Mouse (Mus musculus): ENCODE measurements around the gene Nme1. TPM values are rescaled to one million over a fixed set of nuclear protein-coding genes. Genes with fewer than 3 reads are reported as not detected.

Nme1 gene
- polyA plus RNA-seq, 1 experiment from 2014 or later: 383 TPM

GRCm38 (mm10) chr11:93987026-93987425, 18.7 kb upstream of the Nme1 start:
- WGBS: 92% methylated on average over 4 of the region's 4 CpGs
- H3K27me3 ChIP-seq: no peaks in the 10 kb centered on the region
- H3K9ac ChIP-seq (replicated peaks): no peak overlapping the region
- no peak for ATAC-seq
- H3K9me3 ChIP-seq: no peaks in the 10 kb centered on the region
- no peak overlapping the region for H3K27ac ChIP-seq
- H3K4me1 ChIP-seq (replicated peaks): no peaks in the 10 kb centered on the region
- H3K4me3 ChIP-seq (replicated peaks): no peak overlapping the region
- no peaks in the 10 kb centered on the region for H3K36me3 ChIP-seq
- no peak overlapping the region for H3K4me2 ChIP-seq (replicated peaks)

GRCm38 (mm10) chr11:93986298-93986697, 18.0 kb upstream of the Nme1 start:
- Histone ChIP-seq H3K9me3 (no peaks in the 10 kb centered on the region), H3K9ac (replicated peaks) (no peak overlapping the region), H3K4me1 (replicated peaks) (no peaks in the 10 kb centered on the region), H3K36me3 (no peaks in the 10 kb centered on the region), H3K4me3 (replicated peaks) (no peak overlapping the region), H3K27ac (no peak overlapping the region), H3K27me3 (no peaks in the 10 kb centered on the region), H3K4me2 (replicated peaks) (no peak overlapping the region)
- no peak for ATAC-seq

- WGBS: 84% methylated on average over 5 of the region's 5 CpGs
- Histone ChIP-seq H3K36me3 (no peaks in the 10 kb centered on the region), H3K4me2 (replicated peaks) (no peak overlapping the region), H3K9me3 (no peaks in the 10 kb centered on the region), H3K27ac (no peak overlapping the region), H3K4me3 (replicated peaks) (no peak overlapping the region), H3K27me3 (no peaks in the 10 kb centered on the region), H3K4me1 (replicated peaks) (no peaks in the 10 kb centered on the region), H3K9ac (replicated peaks) (no peak overlapping the region)
- ATAC-seq: no peak
Measured at GRCm38 (mm10) chr11:93985265-93985664, 16.9 kb upstream of the Nme1 start.

GRCm38 (mm10) chr11:93984619-93985018, 16.3 kb upstream of the Nme1 start:
- Histone ChIP-seq H3K9ac (replicated peaks) (no peak overlapping the region), H3K27ac (no peak overlapping the region), H3K4me1 (replicated peaks) (no peaks in the 10 kb centered on the region), H3K4me3 (replicated peaks) (no peak overlapping the region), H3K36me3 (no peaks in the 10 kb centered on the region), H3K9me3 (no peaks in the 10 kb centered on the region), H3K4me2 (replicated peaks) (no peak overlapping the region), H3K27me3 (no peaks in the 10 kb centered on the region)
- no peak for ATAC-seq
- WGBS: 93% methylated on average over 3 of the region's 3 CpGs

GRCm38 (mm10) chr11:93979502-93980049, 11.3 kb upstream of the Nme1 start:
- WGBS: 62% methylated on average over 6 of the region's 6 CpGs
- Histone ChIP-seq H3K27me3 (no peaks in the 10 kb centered on the region), H3K9me3 (no peaks in the 10 kb centered on the region), H3K4me3 (replicated peaks) (no peak overlapping the region), H3K27ac (no peak overlapping the region), H3K9ac (replicated peaks) (no peak overlapping the region), H3K36me3 (no peaks in the 10 kb centered on the region), H3K4me2 (replicated peaks) (no peak overlapping the region), H3K4me1 (replicated peaks) (no peaks in the 10 kb centered on the region)
- ATAC-seq: no peak

- Histone ChIP-seq H3K27ac (no peak overlapping the region), H3K4me2 (replicated peaks) (no peak overlapping the region), H3K9ac (replicated peaks) (no peak overlapping the region), H3K27me3 (no peaks in the 10 kb centered on the region), H3K36me3 (no peaks in the 10 kb centered on the region), H3K9me3 (no peaks in the 10 kb centered on the region), H3K4me3 (replicated peaks) (no peak overlapping the region), H3K4me1 (replicated peaks) (peaks cover 9% of the 10 kb centered on the region)
- 92% methylated on average over 5 of the region's 5 CpGs for WGBS
- no peak for ATAC-seq
Measured at GRCm38 (mm10) chr11:93972951-93973350, 4.6 kb upstream of the Nme1 start.

GRCm38 (mm10) chr11:93969799-93970198, 1.5 kb upstream of the Nme1 start:
- H3K27ac ChIP-seq: no peak overlapping the region
- H3K4me2 ChIP-seq (replicated peaks): no peak overlapping the region
- no peak overlapping the region for H3K4me3 ChIP-seq (replicated peaks)
- H3K9me3 ChIP-seq: no peaks in the 10 kb centered on the region
- peaks cover 31% of the 10 kb centered on the region for H3K4me1 ChIP-seq (replicated peaks)
- WGBS: 65% methylated on average over 1 of the region's 1 CpGs
- peaks cover 14% of the 10 kb centered on the region for H3K36me3 ChIP-seq
- H3K27me3 ChIP-seq: no peaks in the 10 kb centered on the region
- no peak overlapping the region for H3K9ac ChIP-seq (replicated peaks)
- ATAC-seq: no peak

- Histone ChIP-seq H3K4me1 (replicated peaks) (peaks cover 31% of the 10 kb centered on the region), H3K9ac (replicated peaks) (no peak overlapping the region), H3K27ac (0 out of 2 replicates have a peak overlapping the region, but pooled peaks have one; percentile 75), H3K4me3 (replicated peaks) (no peak overlapping the region), H3K9me3 (no peaks in the 10 kb centered on the region), H3K27me3 (no peaks in the 10 kb centered on the region), H3K36me3 (peaks cover 20% of the 10 kb centered on the region), H3K4me2 (replicated peaks) (peak overlapping the region; percentile 32; the same call in 1 of the 2 replicates)
- ATAC-seq: no peak
- 94% methylated on average over 6 of the region's 6 CpGs for WGBS
Measured at GRCm38 (mm10) chr11:93969171-93969570, 850 bp upstream of the Nme1 start.

- ATAC-seq: 0 out of 2 replicates have a peak, but pooled peaks have one; percentile 28
- Histone ChIP-seq H3K36me3 (peaks cover 24% of the 10 kb centered on the region), H3K9me3 (no peaks in the 10 kb centered on the region), H3K9ac (replicated peaks) (peak overlapping the region; percentile 33; the same call in 1 of the 2 replicates), H3K27ac (peak overlapping the region; percentile 75), H3K4me3 (replicated peaks) (peak overlapping the region; percentile 74), H3K4me2 (replicated peaks) (peak overlapping the region; percentile 32), H3K27me3 (no peaks in the 10 kb centered on the region), H3K4me1 (replicated peaks) (peaks cover 31% of the 10 kb centered on the region)
- WGBS: 43% methylated on average over 6 of the region's 6 CpGs
Measured at GRCm38 (mm10) chr11:93968848-93969128, 467 bp upstream of the Nme1 start.

- Histone ChIP-seq H3K9ac (replicated peaks) (peak overlapping the region; percentile 81), H3K27me3 (no peaks in the 10 kb centered on the region), H3K9me3 (no peaks in the 10 kb centered on the region), H3K4me2 (replicated peaks) (peak overlapping the region; percentile 72), H3K4me3 (replicated peaks) (peak overlapping the region; percentile 74), H3K36me3 (peaks cover 38% of the 10 kb centered on the region), H3K4me1 (replicated peaks) (peaks cover 34% of the 10 kb centered on the region), H3K27ac (peak overlapping the region; percentile 75)
- WGBS: 6% methylated on average over 11 of the region's 11 CpGs
- ATAC-seq: no peak
Measured at GRCm38 (mm10) chr11:93967381-93967780, 940 bp downstream of the Nme1 start.

GRCm38 (mm10) chr11:93965391-93965790, 2.9 kb downstream of the Nme1 start:
- 95% methylated on average over 6 of the region's 6 CpGs for WGBS
- Histone ChIP-seq H3K9ac (replicated peaks) (no peak overlapping the region), H3K4me2 (replicated peaks) (no peak overlapping the region), H3K27me3 (no peaks in the 10 kb centered on the region), H3K36me3 (peaks cover 56% of the 10 kb centered on the region), H3K9me3 (no peaks in the 10 kb centered on the region), H3K27ac (no peak overlapping the region), H3K4me3 (replicated peaks) (no peak overlapping the region), H3K4me1 (replicated peaks) (peaks cover 34% of the 10 kb centered on the region)
- no peak for ATAC-seq

- no peak overlapping the region for H3K4me2 ChIP-seq (replicated peaks)
- H3K4me3 ChIP-seq (replicated peaks): no peak overlapping the region
- peaks cover 80% of the 10 kb centered on the region for H3K36me3 ChIP-seq
- H3K27ac ChIP-seq: no peak overlapping the region
- no peaks in the 10 kb centered on the region for H3K27me3 ChIP-seq
- peaks cover 25% of the 10 kb centered on the region for H3K4me1 ChIP-seq (replicated peaks)
- ATAC-seq: no peak
- no peaks in the 10 kb centered on the region for H3K9me3 ChIP-seq
- H3K9ac ChIP-seq (replicated peaks): no peak overlapping the region
- 76% methylated on average over 4 of the region's 4 CpGs for WGBS
Measured at GRCm38 (mm10) chr11:93963013-93963412, 5.3 kb downstream of the Nme1 start.

GRCm38 (mm10) chr11:93961482-93961881, 6.8 kb downstream of the Nme1 start:
- Histone ChIP-seq H3K4me3 (replicated peaks) (no peak overlapping the region), H3K27me3 (no peaks in the 10 kb centered on the region), H3K4me2 (replicated peaks) (no peak overlapping the region), H3K9ac (replicated peaks) (no peak overlapping the region), H3K9me3 (no peaks in the 10 kb centered on the region), H3K27ac (no peak overlapping the region), H3K36me3 (peaks cover 90% of the 10 kb centered on the region), H3K4me1 (replicated peaks) (peaks cover 18% of the 10 kb centered on the region)
- ATAC-seq: no peak
- WGBS: 95% methylated on average over 6 of the region's 6 CpGs

Measured in midbrain, embryonic 13.5 days (tissue).